Mouse (Mus musculus) midbrain, embryonic 14.5 days (tissue): ENCODE data around the gene Bin2. TPM values are rescaled to one million over a fixed set of nuclear protein-coding genes. Genes with fewer than 3 reads are reported as not detected.
"Not testable (repeated sequence)": the region's sequence is repeated elsewhere in the genome, so short reads cannot be mapped to it uniquely, and the experiment has no call there.

Source experiments
- ATAC-seq: fragments of 200-750 bp; cut with Nextera tagmentation; 2 replicates; pipeline ENCODE4 v1.8.0; 2017; ENCODE audit warnings: moderate number of reproducible peaks, moderate library complexity; ENCODE audit not compliant: low FRiP score, low TSS enrichment
- DNase-seq: peaks from one replicate; pipeline ENCODE4 v3.0.0-alpha.2; 2015
- H3K27ac ChIP-seq: fragments of 300-500 bp; sonication (generic); replicated peaks from 2 replicates; pipeline ENCODE4 v1.5.1; 2014; ENCODE audit warnings: mild to moderate bottlenecking, low read depth, low read length, moderate library complexity
- H3K27me3 ChIP-seq: fragments of 300-500 bp; sonication (generic); 2 replicates; pipeline ENCODE4 v1.6.1; 2014; ENCODE audit warnings: low read length, control low read depth, mixed read lengths; ENCODE audit not compliant: control insufficient read depth, insufficient read depth
- H3K36me3 ChIP-seq: fragments of 300-500 bp; sonication (generic); 2 replicates; pipeline ENCODE4 v1.6.1; 2014; ENCODE audit warnings: low read length, control low read depth; ENCODE audit not compliant: control insufficient read depth, insufficient read depth
- H3K4me1 ChIP-seq: fragments of 300-500 bp; sonication (generic); 2 replicates; pipeline ENCODE4 v1.6.1; 2014; ENCODE audit warnings: mild to moderate bottlenecking, antibody characterized with exemption, low read length, control low read depth; ENCODE audit not compliant: control insufficient read depth, insufficient read depth
- H3K4me2 ChIP-seq: fragments of 300-500 bp; sonication (generic); 2 replicates; pipeline ENCODE4 v1.6.1; 2014; ENCODE audit warnings: mild to moderate bottlenecking, low read length, moderate library complexity
- H3K4me3 ChIP-seq: fragments of 300-500 bp; sonication (generic); replicated peaks from 2 replicates; pipeline ENCODE4 v1.5.1; 2014; ENCODE audit warnings: low read depth, low read length
- H3K9ac ChIP-seq: fragments of 300-500 bp; sonication (generic); replicated peaks from 2 replicates; pipeline ENCODE4 v1.6.1; 2014; ENCODE audit warnings: mild to moderate bottlenecking, low read length, moderate library complexity
- H3K9me3 ChIP-seq: fragments of 300-500 bp; sonication (generic); 2 replicates; pipeline ENCODE4 v1.6.1; 2016; ENCODE audit warnings: low read length, control low read depth, mixed read lengths; ENCODE audit not compliant: control insufficient read depth
- WGBS: fragments of 180-500 bp; shearing (Covaris S2); extraction: QIAGEN DNeasy Blood & Tissue Kit; methylation state at CpG from one replicate; pipeline ENCODE4 v1.1.7; 2014; 5-methylcytosine and 5-hydroxymethylcytosine counted together
- polyA plus RNA-seq: library from polyadenylated mRNA; unstranded; fragments of >200 nt; fragmentation: Nextera tagmentation; extraction: Ambion mirVana; gene quantifications from 2 replicates; pipeline ENCODE4 v1.2.1, GENCODE M21; 2014

Bin2 gene
- polyA plus RNA-seq, 1 experiment from 2014 or later = 1.8 TPM

DNA sequence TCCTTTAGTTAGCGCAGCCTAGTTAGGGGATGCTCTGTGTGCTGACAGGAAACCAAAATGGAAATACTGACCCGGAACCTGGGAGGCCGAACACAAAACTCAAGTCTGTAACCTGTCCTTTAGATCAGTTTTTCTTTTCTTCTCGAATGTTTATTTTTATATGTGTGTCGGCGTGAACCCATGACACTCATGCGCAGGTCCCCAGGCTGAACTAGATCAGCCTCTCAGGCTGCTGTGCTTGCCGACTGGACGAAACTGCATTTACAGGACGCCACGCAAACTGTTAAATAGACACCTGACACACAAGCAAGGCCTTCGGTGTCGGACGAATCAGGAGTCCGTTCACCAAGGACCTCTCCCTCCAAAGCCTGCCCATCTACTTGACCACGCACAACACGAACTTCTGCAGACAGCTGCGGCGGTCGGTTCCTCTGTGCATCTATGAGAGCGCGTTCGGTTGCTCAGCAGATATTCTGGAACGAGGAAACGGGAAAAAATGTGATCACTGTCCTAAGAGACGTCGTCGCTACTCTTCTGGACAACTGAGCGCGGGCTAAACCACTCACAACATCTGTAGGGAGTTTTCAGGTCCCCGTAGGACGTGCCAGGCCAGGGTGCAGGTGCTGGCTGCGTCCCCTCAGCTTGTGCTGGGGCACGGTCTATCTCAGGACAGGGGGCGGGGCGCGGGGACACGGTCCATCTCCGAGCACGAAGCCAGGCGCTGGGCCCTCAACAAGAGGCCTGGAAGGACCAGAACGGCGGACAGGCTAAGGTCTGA is 54.9 kb downstream of the Bin2 start:
- H3K27me3 ChIP-seq = no peaks in the 10 kb centered on the region
- DNase-seq (no peak), ATAC-seq (no peak)
- 9% methylated on average over 43 of the region's 43 CpGs for WGBS
- H3K27ac ChIP-seq = peak overlapping the region; percentile 97
- peaks cover 18% of the 10 kb centered on the region for H3K4me1 ChIP-seq
- H3K9me3 ChIP-seq = no peaks in the 10 kb centered on the region
- H3K4me2 ChIP-seq = peak overlapping the region; percentile 87
- peak overlapping the region; percentile 93 for H3K4me3 ChIP-seq
- H3K9ac ChIP-seq = peak overlapping the region; percentile 80
- H3K36me3 ChIP-seq = peaks cover 17% of the 10 kb centered on the region

DNA sequence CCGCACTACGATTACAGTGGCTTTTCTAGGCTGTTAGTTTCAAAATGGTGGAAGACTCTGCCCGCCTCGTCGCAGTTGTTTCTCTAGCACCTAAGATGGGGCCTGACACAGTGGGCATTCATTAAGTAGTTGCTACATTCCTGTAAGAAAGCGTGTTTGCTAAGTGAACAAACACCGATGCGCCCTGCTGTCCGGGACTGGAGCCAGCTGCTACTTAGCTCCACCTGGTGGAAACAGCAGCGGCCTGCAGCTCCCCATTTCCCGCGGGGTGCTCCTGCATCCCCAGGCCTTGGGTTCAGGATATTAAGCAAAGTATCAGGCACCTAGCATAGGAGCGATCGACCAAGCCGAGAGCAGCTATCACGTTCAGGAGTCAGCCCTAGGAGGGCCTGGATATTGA is 55.8 kb downstream of the Bin2 start:
- H3K27me3 ChIP-seq = no peaks in the 10 kb centered on the region
- H3K4me2 ChIP-seq = peak overlapping the region; percentile 27; the same call in 1 of the 2 replicates
- no peak overlapping the region for H3K27ac ChIP-seq
- H3K36me3 ChIP-seq = peaks cover 9% of the 10 kb centered on the region
- DNase-seq = peak; percentile 90
- WGBS = 10% methylated on average over 16 of the region's 16 CpGs
- no peak for ATAC-seq
- 0 out of 2 replicates have a peak overlapping the region, but pooled peaks have one; percentile 11 for H3K4me3 ChIP-seq
- H3K9me3 ChIP-seq = no peaks in the 10 kb centered on the region
- H3K9ac ChIP-seq = no peak overlapping the region; the same call in 1 of the 2 replicates
- peaks cover 18% of the 10 kb centered on the region for H3K4me1 ChIP-seq

DNA sequence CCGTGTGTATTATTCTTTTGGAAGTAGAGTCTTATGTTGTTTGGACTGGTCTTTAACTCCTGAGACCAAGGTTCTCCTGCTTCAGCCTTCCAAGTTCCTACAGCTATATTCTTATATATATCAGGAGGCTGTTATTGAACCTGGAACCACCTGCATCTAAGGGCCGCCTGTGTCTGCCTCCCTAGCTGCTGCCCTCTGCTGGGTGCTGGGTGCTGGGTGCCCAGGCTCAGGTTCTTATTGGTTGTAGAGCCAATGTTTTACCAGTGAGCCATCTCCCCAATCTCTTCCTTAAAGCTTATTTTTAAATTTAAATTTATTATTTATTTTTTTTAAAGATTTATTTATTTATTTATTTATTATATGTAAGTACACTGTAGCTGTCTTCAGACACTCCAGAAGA is 56.9 kb downstream of the Bin2 start:
- DNase-seq (no peak), ATAC-seq (no peak)
- H3K9ac ChIP-seq = no peak overlapping the region
- no peaks in the 10 kb centered on the region for H3K27me3 ChIP-seq
- no peak overlapping the region for H3K4me2 ChIP-seq
- H3K27ac ChIP-seq = no peak overlapping the region
- no peaks in the 10 kb centered on the region for H3K9me3 ChIP-seq
- no peak overlapping the region for H3K4me3 ChIP-seq
- WGBS = 83% methylated on average over 2 of the region's 2 CpGs
- H3K36me3 ChIP-seq = no peaks in the 10 kb centered on the region
- peaks cover 18% of the 10 kb centered on the region for H3K4me1 ChIP-seq

DNA sequence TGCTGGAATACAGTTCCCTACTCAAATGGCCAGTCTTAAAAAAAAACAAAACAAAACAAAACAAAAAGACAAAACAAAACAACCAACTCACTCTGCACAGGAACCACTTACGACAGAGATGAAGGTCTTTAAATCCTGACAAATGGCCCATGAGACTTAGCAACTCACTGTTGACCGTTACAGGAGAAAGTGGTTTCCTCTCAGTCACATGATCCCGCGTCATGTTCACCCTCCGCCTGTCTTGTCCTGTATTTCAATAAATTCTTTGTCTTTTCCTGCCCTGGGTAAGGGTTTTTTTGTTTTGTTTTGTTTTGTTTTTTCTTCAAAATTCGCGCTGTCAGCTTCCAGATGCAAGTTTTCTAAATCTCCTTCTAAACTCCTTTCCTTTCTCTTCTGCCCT is 57.4 kb downstream of the Bin2 start:
- no peak for DNase-seq
- Histone ChIP-seq H3K36me3 (no peaks in the 10 kb centered on the region), H3K9ac (no peak overlapping the region), H3K4me1 (peaks cover 17% of the 10 kb centered on the region), H3K4me2 (no peak overlapping the region), H3K9me3 (no peaks in the 10 kb centered on the region), H3K27me3 (no peaks in the 10 kb centered on the region), H3K27ac (no peak overlapping the region), H3K4me3 (no peak overlapping the region)
- 89% methylated on average over 7 of the region's 7 CpGs for WGBS
- ATAC-seq = no peak

DNA sequence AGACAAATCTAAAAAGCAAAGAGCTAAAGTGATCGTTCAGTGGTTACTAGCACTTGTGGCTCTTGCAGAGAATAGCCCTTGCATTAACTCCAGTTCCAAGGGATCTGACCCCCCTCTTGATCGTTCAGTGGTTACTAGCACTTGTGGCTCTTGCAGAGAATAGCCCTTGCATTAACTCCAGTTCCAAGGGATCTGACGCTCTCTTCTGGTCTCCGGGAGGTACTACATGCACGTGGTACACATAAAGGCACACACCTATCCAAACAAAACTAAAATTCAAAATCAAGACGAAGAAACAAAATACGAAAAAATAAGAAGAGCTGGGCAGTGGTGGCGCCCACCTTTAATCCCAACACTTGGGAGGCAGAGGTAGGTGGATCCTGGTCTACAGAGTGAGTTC is 62.7 kb downstream of the Bin2 start:
- not testable (repeated sequence) for H3K27me3 ChIP-seq, H3K9ac ChIP-seq, H3K4me2 ChIP-seq, H3K27ac ChIP-seq, H3K9me3 ChIP-seq, H3K36me3 ChIP-seq, DNase-seq, H3K4me3 ChIP-seq, ATAC-seq
- WGBS = 92% methylated on average over 8 of the region's 8 CpGs
- H3K4me1 ChIP-seq = peaks cover 12% of the 10 kb centered on the region

DNA sequence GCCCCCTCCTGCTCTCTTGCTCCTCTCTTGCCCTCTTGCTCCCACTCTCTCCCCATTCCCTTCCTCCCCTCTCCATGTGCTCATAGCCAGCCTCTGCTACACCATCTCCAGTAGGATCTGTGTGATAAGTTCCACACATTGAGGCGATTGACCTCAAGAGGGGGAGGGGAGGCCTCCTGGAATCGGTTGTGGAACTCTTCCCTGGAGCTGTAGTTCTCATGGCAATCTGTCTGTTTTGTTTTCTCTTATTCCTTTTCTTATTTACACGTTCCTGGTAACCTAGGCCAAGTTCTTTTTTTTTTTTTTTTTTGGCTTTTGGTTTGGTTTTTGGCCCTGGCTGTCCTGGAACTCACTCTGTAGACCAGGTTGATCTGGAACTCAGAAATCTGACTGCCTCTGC is 67.7 kb downstream of the Bin2 start:
- DNase-seq = no peak
- H3K27ac ChIP-seq = no peak overlapping the region
- no peaks in the 10 kb centered on the region for H3K36me3 ChIP-seq
- no peak for ATAC-seq
- H3K4me1 ChIP-seq = peaks cover 28% of the 10 kb centered on the region
- H3K4me2 ChIP-seq = no peak overlapping the region
- H3K27me3 ChIP-seq = no peaks in the 10 kb centered on the region
- H3K9me3 ChIP-seq = no peaks in the 10 kb centered on the region
- WGBS = 59% methylated on average over 3 of the region's 3 CpGs
- no peak overlapping the region for H3K4me3 ChIP-seq
- no peak overlapping the region for H3K9ac ChIP-seq

DNA sequence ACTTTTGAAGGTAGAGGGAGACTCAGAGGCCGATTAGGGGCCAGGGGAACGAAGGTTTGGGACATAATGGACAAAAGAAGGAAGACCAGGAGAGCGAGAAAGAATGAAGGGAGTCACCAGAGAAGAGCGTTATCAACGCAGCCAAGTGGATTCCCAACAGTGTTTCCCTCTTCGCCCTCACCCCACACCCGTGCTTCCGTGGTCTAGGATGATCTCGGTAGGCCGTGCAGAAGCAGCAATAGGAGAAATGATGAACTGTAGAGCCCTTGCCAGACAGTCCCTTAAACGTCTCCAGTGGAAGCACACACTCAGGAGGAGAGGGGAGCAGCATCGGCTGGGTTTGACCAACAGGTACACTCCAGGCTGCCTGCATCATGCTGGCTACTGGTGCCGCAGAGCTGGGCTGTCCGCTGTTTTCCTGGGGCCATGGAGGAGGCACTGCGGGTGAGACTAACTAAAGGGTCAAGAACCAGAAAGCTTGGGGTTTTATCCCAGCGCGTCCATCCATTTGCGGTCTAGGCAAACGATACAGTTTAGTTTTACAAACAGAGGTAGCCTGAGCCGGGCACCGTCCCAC is 68.6 kb downstream of the Bin2 start:
- Histone ChIP-seq H3K9me3 (no peaks in the 10 kb centered on the region), H3K4me3 (peak overlapping the region; percentile 82), H3K4me1 (peaks cover 28% of the 10 kb centered on the region), H3K4me2 (peak overlapping the region; percentile 79), H3K27ac (peak overlapping the region; percentile 3; the same call in 1 of the 2 replicates), H3K36me3 (no peaks in the 10 kb centered on the region), H3K9ac (no peak overlapping the region; the same call in 1 of the 2 replicates), H3K27me3 (no peaks in the 10 kb centered on the region)
- ATAC-seq = no peak
- 18% methylated on average over 21 of the region's 21 CpGs for WGBS
- DNase-seq = peak; percentile 21

DNA sequence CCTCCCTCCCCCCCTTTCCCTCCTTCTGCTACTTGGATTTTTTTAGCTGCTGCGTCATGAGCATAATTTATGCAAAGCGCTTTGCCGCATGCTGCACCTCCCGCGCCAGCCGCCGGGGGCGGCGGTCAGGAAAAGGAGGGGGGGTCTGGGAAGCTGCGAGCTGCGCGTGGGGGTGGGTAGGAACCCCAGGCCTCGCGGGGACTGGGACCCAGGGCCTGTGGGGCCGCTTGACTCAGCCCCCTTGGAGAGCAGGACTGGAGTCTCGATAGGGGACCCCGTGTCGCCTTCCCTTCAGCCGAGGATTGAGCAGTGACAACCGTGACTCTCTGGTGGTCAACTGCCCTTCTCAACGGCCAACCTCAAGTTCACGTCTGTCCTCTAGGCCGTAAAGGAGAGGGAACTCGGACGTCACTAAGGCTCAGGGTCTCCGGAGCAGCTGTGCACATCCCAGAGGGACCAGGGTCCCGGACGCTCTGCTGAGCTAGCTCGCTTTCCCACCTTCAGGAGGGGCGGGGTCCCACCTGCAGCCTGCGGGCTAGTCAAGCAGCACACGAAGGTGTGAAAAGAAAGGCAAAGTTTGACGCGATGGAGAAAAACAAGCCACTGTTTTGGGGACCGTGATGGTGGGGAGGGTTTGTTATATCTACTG is 69.2 kb downstream of the Bin2 start:
- H3K4me2 ChIP-seq = peak overlapping the region; percentile 79
- no peaks in the 10 kb centered on the region for H3K9me3 ChIP-seq
- H3K27me3 ChIP-seq = no peaks in the 10 kb centered on the region
- ATAC-seq = peak; percentile 79
- peak; percentile 93 for DNase-seq
- under 1% methylated on average over 35 of the region's 35 CpGs for WGBS
- H3K4me3 ChIP-seq = peak overlapping the region; percentile 82
- peaks cover 23% of the 10 kb centered on the region for H3K4me1 ChIP-seq
- peak overlapping the region; percentile 99 for H3K9ac ChIP-seq
- H3K36me3 ChIP-seq = no peaks in the 10 kb centered on the region
- H3K27ac ChIP-seq = peak overlapping the region; percentile 91
